Mouse (Mus musculus) spleen, adult 18-20 months (tissue): ENCODE data around the gene Zfp747.
"Not testable (repeated sequence)": the region's sequence is repeated elsewhere in the genome, so short reads cannot be mapped to it uniquely, and the experiment has no call there.

ENCODE experiments used
- DNase-seq, 2 experiments: peaks; one replicate each; pipeline ENCODE4 v3.0.0; 2022; ENCODE audit warnings: mixed read lengths in 2 of 2

Zfp747 gene

GRCm38 (mm10) chr7:127375271-127376245 lies at the start of gene Zfp747:
Gene Zfp747, minus strand, starts transcription at chr7:127376050.
- peak; percentile 82 to 89 for DNase-seq

- DNase-seq, result no peak
Measured at GRCm38 (mm10) chr7:127425291-127425690, 49.4 kb upstream of the Zfp747 start.

GRCm38 (mm10) chr7:127422247-127422646 lies 46.4 kb upstream of the Zfp747 start:
- DNase-seq, result no peak

GRCm38 (mm10) chr7:127421388-127422191 lies 45.7 kb upstream of the Zfp747 start, which contains the start of gene Zfp688:
Gene Zfp688, minus strand, starts transcription at chr7:127422068.
- DNase-seq, result peak; percentile 93 to 98

GRCm38 (mm10) chr7:127411418-127411817 lies 35.6 kb upstream of the Zfp747 start:
- no peak for DNase-seq

- DNase-seq, result peak; percentile 66 to 88
Measured at GRCm38 (mm10) chr7:127406002-127406987, 30.4 kb upstream of the Zfp747 start, which contains the start of gene Zfp764. Gene Zfp764, minus strand, starts transcription at chr7:127406822.

GRCm38 (mm10) chr7:127404101-127404500 lies 28.3 kb upstream of the Zfp747 start:
- not testable (repeated sequence) for DNase-seq

- DNase-seq, result no peak
Measured at GRCm38 (mm10) chr7:127402980-127403379, 27.1 kb upstream of the Zfp747 start.

GRCm38 (mm10) chr7:127400355-127400754 lies 24.5 kb upstream of the Zfp747 start:
- no peak for DNase-seq

- DNase-seq, result no peak
Measured at GRCm38 (mm10) chr7:127393944-127394333, 18.1 kb upstream of the Zfp747 start.

- peak; percentile 90 to 94 for DNase-seq
Measured at GRCm38 (mm10) chr7:127393157-127393943, 17.5 kb upstream of the Zfp747 start, which contains the start of gene E430018J23Rik. Gene E430018J23Rik, minus strand, starts transcription at chr7:127393629.

GRCm38 (mm10) chr7:127392251-127392824 lies 16.5 kb upstream of the Zfp747 start:
- DNase-seq, result no peak

- no peak for DNase-seq
Measured at GRCm38 (mm10) chr7:127391538-127391937, 15.7 kb upstream of the Zfp747 start.

- no peak for DNase-seq
Measured at GRCm38 (mm10) chr7:127390306-127390705, 14.5 kb upstream of the Zfp747 start.

- not testable (repeated sequence) for DNase-seq
Measured at GRCm38 (mm10) chr7:127388201-127388600, 12.4 kb upstream of the Zfp747 start.

GRCm38 (mm10) chr7:127386641-127387392 lies 11.0 kb upstream of the Zfp747 start, which contains the start of gene 9130019O22Rik:
Gene 9130019O22Rik, minus strand, starts transcription at chr7:127387166.
- peak; percentile 71 to 88 for DNase-seq

- DNase-seq, result not testable (repeated sequence)
Measured at GRCm38 (mm10) chr7:127385560-127385959, 9.7 kb upstream of the Zfp747 start.

GRCm38 (mm10) chr7:127378310-127378921 lies 2.6 kb upstream of the Zfp747 start:
- DNase-seq, result no peak

GRCm38 (mm10) chr7:127371870-127372269 lies 4.0 kb downstream of the Zfp747 start:
- not testable (repeated sequence) for DNase-seq
